Mouse (Mus musculus) embryonic facial prominence, embryonic 11.5 days (tissue): ENCODE results near the gene Draxin. TPM values are rescaled to one million over a fixed set of nuclear protein-coding genes. Genes with fewer than 3 reads are reported as not detected.

Experiments used
- ATAC-seq: fragments of 200-750 bp; cut with Nextera tagmentation; replicated peaks from 2 replicates; pipeline ENCODE4 v1.8.0; 2017; ENCODE audit warnings: low read depth; ENCODE audit not compliant: insufficient number of reproducible peaks, low FRiP score, low TSS enrichment
- DNase-seq: peaks from one replicate; pipeline ENCODE4 v3.0.0-alpha.2; 2015; ENCODE audit warnings: low spot score
- H3K27ac ChIP-seq: fragments of 300-500 bp; sonication (generic); replicated peaks from 2 replicates; pipeline ENCODE4 v1.5.1; 2014; ENCODE audit warnings: mild to moderate bottlenecking, low read depth, low read length, control low read depth
- H3K27me3 ChIP-seq: fragments of 300-500 bp; sonication (generic); 2 replicates; pipeline ENCODE4 v1.6.1; 2014; ENCODE audit warnings: mild to moderate bottlenecking, low read length, moderate library complexity, mixed read lengths; ENCODE audit not compliant: control insufficient read depth, insufficient read depth
- H3K36me3 ChIP-seq: fragments of 300-500 bp; sonication (generic); replicated peaks from 2 replicates; pipeline ENCODE4 v1.6.1; 2014; ENCODE audit warnings: low read depth, mild to moderate bottlenecking, low read length, moderate library complexity, mixed read lengths; ENCODE audit not compliant: control insufficient read depth, insufficient read depth
- H3K4me1 ChIP-seq: fragments of 300-500 bp; sonication (generic); 2 replicates; pipeline ENCODE4 v1.6.1; 2014; ENCODE audit warnings: low read length, mixed read lengths; ENCODE audit not compliant: control insufficient read depth, insufficient read depth
- H3K4me2 ChIP-seq: fragments of 300-500 bp; sonication (generic); 2 replicates; pipeline ENCODE4 v1.6.1; 2014; ENCODE audit warnings: low read depth, mild to moderate bottlenecking, control low read depth, low read length, moderate library complexity
- H3K4me3 ChIP-seq: fragments of 300-500 bp; sonication (generic); 2 replicates; pipeline ENCODE4 v1.5.1; 2014; ENCODE audit warnings: low read depth, low read length, control low read depth
- H3K9ac ChIP-seq: fragments of 300-500 bp; sonication (generic); replicated peaks from 2 replicates; pipeline ENCODE4 v1.6.1; 2014; ENCODE audit warnings: mild to moderate bottlenecking, control low read depth, low read length
- H3K9me3 ChIP-seq: fragments of 300-500 bp; sonication (generic); replicated peaks from 2 replicates; pipeline ENCODE4 v1.6.1; 2016; ENCODE audit warnings: mild to moderate bottlenecking, low read length, inconsistent platforms, mixed read lengths; ENCODE audit not compliant: control insufficient read depth
- WGBS: fragments of 180-500 bp; shearing (Covaris S2); extraction: QIAGEN DNeasy Blood & Tissue Kit; methylation state at CpG from one replicate; pipeline ENCODE4 v1.1.7; 2014; 5-methylcytosine and 5-hydroxymethylcytosine counted together
- polyA plus RNA-seq: library from polyadenylated mRNA; unstranded; fragments of >200 nt; fragmentation: Nextera tagmentation; extraction: Ambion mirVana; gene quantifications from 2 replicates; pipeline ENCODE4 v1.2.1, GENCODE M21; 2014

The Draxin gene
- polyA plus RNA-seq, 1 experiment from 2014 or later, result 1.2 TPM

DNA sequence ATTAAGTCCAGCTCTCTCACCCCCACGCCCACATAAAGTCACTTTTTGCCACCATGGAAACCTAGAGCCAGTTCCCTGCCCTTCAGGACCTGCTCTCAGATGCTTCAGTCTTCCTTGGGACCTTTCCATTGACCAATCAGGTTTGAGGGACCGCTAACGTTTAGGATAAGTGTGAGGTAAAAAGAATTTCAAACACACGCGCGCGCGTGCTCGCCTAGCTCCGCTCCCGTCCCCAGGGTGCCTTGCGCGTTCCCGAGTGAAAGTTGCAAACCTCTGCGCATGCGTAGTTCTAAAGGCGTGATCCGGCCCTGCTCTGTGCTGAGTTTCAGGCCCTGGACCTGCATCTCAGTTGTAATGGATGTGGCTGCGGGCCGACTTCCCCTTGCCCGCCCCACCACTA lies 55.2 kb downstream of the Draxin start:
- 37% methylated on average over 21 of the region's 21 CpGs for WGBS
- peak overlapping the region; percentile 29 for H3K4me2 ChIP-seq
- ATAC-seq, result no peak

DNA sequence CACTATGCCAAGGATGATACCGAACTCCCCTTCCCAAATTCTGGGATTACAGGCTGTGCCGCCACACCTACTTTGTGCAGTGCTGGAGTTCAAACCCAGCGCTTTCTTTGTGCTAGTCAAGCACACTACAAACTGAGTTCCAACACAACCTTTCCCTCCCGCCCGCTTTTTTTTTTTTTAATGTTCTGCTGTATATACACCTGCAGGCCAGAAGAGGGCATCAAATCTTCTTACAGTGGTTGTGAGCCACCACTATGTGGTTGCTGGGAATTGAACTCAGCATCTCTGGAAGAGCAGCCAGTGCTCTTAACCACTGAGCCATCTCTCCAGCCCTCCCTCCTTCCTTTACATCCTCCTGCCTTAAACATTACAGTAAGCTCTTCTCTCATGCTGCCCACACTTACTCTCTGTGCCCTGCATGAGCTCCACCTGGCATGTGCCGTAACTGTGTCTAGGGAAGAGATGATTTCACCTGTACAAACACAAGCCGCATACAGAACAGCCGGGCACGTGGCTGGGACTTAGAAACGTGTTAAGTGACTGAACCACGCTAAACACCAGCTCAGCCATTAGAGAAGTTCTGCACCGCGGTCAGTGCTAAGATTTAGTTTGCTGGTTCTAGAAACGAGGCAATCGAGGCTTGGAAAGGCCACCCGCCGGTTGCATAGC lies 55.8 kb downstream of the Draxin start:
- Histone ChIP-seq H3K27me3 (no peaks in the 10 kb centered on the region), H3K9me3 (no peaks in the 10 kb centered on the region), H3K9ac (peak overlapping the region; percentile 37), H3K27ac (no peak overlapping the region), H3K4me1 (no peaks in the 10 kb centered on the region), H3K4me3 (0 out of 2 replicates have a peak overlapping the region, but pooled peaks have one; percentile 8), H3K36me3 (no peaks in the 10 kb centered on the region), H3K4me2 (peak overlapping the region; percentile 29)
- ATAC-seq, result 0 out of 2 replicates have a peak, but pooled peaks have one; percentile 15
- 47% methylated on average over 17 of the region's 17 CpGs for whole genome bisulfite sequencing
- peak; percentile 39 for DNase-seq

More for the DNA sequence above, 55.2 kb downstream of the Draxin start:
- H3K4me3 ChIP-seq, result peak overlapping the region; percentile 8; the same call in 1 of the 2 replicates
- no peaks in the 10 kb centered on the region for H3K4me1 ChIP-seq
- H3K36me3 ChIP-seq, result no peaks in the 10 kb centered on the region
- H3K9ac ChIP-seq, result peak overlapping the region; percentile 37
- DNase-seq, result peak; percentile 81
- no peak overlapping the region for H3K27ac ChIP-seq
- H3K9me3 ChIP-seq, result no peaks in the 10 kb centered on the region
- H3K27me3 ChIP-seq, result no peaks in the 10 kb centered on the region

DNA sequence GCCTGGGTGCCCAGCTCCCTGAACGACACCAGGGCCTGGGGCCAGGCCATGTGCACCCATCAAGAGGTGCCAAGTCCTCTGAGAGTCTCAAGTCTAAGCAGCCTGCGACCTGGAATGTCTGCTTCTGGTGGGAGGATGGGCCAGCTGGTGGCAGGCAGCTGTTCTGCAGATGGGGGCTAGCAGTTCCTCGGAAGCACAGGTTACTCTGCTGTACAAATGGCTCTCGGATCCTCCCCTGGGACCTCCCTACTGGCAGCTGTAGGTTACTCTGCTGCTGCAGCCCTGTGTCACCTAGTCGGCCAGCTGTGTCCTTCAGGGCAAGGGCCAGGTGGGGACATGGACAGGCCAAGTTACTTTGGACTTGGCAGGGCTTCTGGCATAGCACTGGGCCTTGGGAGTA lies 59.0 kb downstream of the Draxin start:
- Histone ChIP-seq H3K36me3 (no peaks in the 10 kb centered on the region), H3K4me1 (no peaks in the 10 kb centered on the region), H3K9me3 (no peaks in the 10 kb centered on the region), H3K27ac (no peak overlapping the region), H3K9ac (no peak overlapping the region), H3K4me2 (no peak overlapping the region), H3K27me3 (no peaks in the 10 kb centered on the region), H3K4me3 (no peak overlapping the region)
- ATAC-seq (no peak), DNase-seq (no peak)
- WGBS, result 56% methylated on average over 5 of the region's 5 CpGs

DNA sequence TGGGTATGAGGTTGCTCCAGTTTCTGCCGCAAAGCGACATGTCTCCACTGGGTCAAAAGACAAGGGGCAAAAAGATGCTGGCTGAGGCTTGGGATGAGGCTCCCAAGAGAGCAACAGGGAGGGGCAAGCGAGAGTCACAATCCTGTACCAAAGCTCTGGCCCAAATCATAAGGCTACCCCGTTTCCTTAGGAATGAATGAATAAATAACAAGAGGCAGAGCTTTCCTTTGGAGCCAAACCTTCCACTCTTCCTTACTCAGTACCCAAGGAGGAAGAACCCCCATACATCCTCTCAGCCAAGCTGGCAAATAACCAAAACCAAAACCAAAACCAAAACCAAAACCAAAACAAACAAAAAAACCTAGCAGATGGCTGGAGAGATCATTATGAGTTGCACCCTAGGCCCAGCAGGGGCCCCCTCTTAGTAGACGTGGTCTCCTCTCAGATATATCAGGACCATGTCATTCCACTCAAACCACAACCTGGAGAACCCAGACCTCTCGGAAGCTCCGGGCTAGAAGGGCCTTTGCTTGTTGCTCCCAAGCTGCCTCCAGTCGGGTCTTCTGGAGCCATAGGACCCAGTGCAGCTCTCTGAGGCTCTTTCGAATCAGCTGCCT lies 60.8 kb downstream of the Draxin start:
- Histone ChIP-seq H3K36me3 (no peaks in the 10 kb centered on the region), H3K27me3 (no peaks in the 10 kb centered on the region), H3K4me3 (no peak overlapping the region), H3K9ac (no peak overlapping the region), H3K27ac (no peak overlapping the region), H3K4me1 (no peaks in the 10 kb centered on the region), H3K4me2 (no peak overlapping the region), H3K9me3 (no peaks in the 10 kb centered on the region)
- no peak for ATAC-seq
- 83% methylated on average over 9 of the region's 9 CpGs for WGBS
- no peak for DNase-seq

DNA sequence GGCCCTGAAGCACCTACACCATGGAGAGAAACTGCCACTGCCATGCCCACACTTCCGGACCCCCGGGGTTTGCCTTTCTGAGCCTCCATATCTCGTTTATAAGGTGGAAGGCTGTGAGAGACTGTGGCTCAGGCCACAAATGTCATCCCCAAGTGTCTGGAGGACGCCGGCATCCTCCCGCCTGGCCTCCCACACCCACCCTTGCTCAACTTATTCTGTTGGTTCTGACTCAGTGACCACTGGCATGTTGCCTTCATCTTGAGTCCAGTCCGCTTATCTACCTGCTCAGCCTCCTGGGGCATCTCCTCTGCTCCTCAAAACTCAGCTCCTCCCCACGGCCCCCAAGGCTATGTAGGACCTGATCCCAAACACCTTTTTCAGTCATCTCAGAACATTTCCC lies 63.2 kb downstream of the Draxin start:
- Histone ChIP-seq H3K36me3 (no peaks in the 10 kb centered on the region), H3K9ac (no peak overlapping the region), H3K9me3 (no peaks in the 10 kb centered on the region), H3K4me2 (no peak overlapping the region), H3K27ac (no peak overlapping the region), H3K27me3 (no peaks in the 10 kb centered on the region), H3K4me3 (no peak overlapping the region), H3K4me1 (no peaks in the 10 kb centered on the region)
- no peak for ATAC-seq
- no peak for DNase-seq
- 89% methylated on average over 8 of the region's 8 CpGs for WGBS

DNA sequence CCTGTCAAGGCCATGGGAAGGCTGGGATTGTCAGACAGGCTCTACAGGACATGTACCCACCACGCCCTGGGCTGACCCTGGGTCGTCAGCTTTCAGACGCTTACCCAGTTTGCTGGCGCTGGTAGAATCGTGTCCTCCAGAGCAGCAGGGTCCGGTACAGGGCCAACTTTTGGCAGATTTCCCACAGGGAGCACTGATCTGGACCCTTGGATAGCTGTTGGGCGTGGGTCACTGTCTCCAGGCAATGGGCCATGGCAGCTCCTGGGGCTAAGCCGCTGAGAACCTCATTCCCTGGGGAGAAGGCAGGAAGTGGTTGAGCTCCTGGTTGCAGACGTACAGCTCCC lies 64.1 kb downstream of the Draxin start:
- Histone ChIP-seq H3K36me3 (no peaks in the 10 kb centered on the region), H3K27ac (no peak overlapping the region), H3K4me2 (no peak overlapping the region), H3K9me3 (no peaks in the 10 kb centered on the region), H3K4me3 (no peak overlapping the region), H3K9ac (no peak overlapping the region), H3K4me1 (no peaks in the 10 kb centered on the region), H3K27me3 (no peaks in the 10 kb centered on the region)
- ATAC-seq (no peak), DNase-seq (no peak)
- WGBS, result 50% methylated on average over 9 of the region's 9 CpGs

DNA sequence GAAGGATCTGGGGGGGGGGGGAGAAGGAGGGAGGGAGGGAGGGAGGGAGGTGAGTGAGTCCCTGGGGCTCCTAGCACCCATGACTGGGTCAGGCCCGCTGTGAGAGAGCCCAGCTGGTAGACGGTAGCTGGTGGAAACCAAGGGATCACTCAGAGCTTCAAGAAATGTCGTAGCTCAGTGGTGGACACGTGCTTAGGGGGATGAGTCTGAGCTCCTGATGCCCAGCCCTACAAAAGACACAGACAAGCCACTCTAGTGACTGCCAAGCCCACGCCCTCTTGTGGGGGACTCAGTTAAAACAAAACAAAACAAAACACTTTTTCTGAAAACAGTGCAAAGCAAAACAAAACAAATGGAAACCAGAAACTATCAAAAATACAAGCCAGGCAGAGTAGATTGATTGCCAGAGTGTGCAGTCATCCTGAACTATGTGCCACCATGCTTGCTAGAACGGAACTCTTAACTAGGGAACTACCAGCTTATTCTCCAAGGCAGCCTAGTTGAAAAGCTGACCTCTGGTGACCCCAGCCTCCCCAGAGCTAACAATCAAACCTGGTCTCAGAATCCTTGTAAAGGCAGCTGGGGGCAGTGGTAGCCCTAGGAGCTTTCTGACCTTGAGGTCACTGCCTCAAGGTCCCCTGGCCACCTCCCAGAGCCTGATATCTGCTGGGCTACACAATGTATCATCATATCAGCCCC lies 64.6 kb downstream of the Draxin start:
- Histone ChIP-seq H3K4me1 (no peaks in the 10 kb centered on the region), H3K27ac (no peak overlapping the region), H3K36me3 (no peaks in the 10 kb centered on the region), H3K27me3 (no peaks in the 10 kb centered on the region), H3K9me3 (no peaks in the 10 kb centered on the region), H3K4me3 (no peak overlapping the region), H3K9ac (no peak overlapping the region), H3K4me2 (no peak overlapping the region)
- 42% methylated on average over 6 of the region's 6 CpGs for WGBS
- ATAC-seq (no peak), DNase-seq (no peak)

DNA sequence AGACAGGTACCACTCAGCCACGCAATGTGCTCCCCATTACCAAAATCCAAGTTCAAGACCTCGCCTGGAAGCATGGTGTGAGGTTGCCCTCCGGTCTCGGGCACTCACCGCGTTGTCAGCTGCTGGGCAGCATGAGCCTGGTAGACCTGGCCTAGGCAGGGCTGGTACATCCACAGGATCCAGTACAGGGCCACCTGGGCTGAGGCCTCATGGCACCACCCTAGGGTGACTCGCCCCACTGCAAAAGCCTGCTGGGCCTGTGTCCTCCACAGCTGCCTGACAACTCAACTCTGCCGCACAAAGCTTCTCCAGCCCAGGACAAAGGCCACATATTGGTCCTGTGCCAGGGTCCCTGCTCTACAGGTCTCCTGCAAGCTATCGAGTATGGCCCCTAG lies 69.4 kb downstream of the Draxin start:
- Histone ChIP-seq H3K9ac (no peak overlapping the region), H3K4me3 (no peak overlapping the region), H3K36me3 (peaks cover 3% of the 10 kb centered on the region), H3K27ac (no peak overlapping the region), H3K27me3 (no peaks in the 10 kb centered on the region), H3K4me1 (no peaks in the 10 kb centered on the region), H3K4me2 (no peak overlapping the region; the same call in 1 of the 2 replicates), H3K9me3 (no peaks in the 10 kb centered on the region)
- DNase-seq (no peak), ATAC-seq (no peak)
- 88% methylated on average over 9 of the region's 9 CpGs for WGBS
